Mouse (Mus musculus): Measurements from ENCODE around the gene Edar. TPM values are rescaled to one million over a fixed set of nuclear protein-coding genes. Genes with fewer than 3 reads are reported as not detected.

The Edar gene
- polyA plus RNA-seq, 1 experiment from 2014 or later = 0.06 TPM

DNA sequence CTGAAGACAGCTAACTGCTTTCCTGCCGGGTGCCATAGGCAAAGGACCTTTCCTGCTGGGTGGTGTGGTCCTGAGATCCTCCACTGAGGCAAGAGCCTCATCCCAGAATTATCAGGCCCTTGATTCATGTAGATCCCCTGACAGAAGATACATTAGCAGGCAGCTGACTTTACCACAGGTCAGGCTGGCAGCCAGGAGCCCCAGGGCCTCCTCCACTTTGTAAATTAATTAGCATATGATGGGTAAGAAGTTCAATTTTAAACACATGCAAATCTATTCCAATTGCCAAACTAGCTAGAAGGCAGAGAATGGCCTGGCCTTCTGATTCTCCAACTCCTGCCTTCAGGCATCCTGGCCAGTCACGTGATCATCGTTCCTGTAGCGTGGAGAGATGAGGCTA lies 56.2 kb downstream of the Edar start:
- no peak overlapping the region for H3K4me2 ChIP-seq
- H3K27ac ChIP-seq (replicated peaks) = no peak overlapping the region
- H3K4me3 ChIP-seq (replicated peaks) = no peak overlapping the region
- no peaks in the 10 kb centered on the region for H3K36me3 ChIP-seq
- H3K4me1 ChIP-seq = no peaks in the 10 kb centered on the region
- H3K27me3 ChIP-seq (replicated peaks) = no peaks in the 10 kb centered on the region
- no peaks in the 10 kb centered on the region for H3K9me3 ChIP-seq (replicated peaks)
- WGBS = 56% methylated on average over 4 of the region's 4 CpGs
- ATAC-seq (ENCODE audit: low FRiP score) = no peak
- no peak overlapping the region for H3K9ac ChIP-seq (replicated peaks)

DNA sequence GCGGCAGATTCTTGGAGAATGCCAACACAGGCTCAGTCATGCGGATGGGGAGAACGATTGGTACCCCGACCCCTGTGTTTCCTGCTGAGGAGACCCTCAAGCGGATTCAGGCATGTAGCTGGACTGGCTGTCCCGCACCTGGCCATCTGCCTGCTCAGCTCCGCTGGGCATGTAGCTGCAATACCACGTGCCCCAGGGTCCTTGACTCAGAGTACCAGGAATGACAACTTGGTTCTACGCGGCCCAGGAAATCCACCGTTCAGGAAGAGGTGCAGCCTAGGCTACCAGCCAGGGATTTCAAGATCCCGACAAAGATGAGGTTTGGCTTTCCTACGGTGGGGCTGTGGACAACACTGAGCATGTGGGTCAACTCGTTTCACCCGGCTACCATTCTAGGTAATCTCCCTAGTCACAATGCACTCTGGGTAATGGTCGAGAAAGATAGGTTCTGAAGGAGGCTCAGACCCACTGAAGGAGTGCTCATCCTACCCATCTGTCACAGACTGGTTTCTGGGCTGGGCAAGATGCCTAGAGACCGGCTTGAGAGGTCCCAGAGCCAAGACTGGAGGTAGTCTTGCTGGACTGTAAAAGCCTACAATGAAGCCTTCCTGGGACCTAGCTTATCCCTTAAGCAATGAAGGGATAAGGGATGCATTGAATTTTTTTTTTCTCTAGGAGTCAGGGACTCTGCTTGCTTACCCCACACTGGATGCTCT lies 56.8 kb downstream of the Edar start:
- no peak for ATAC-seq (ENCODE audit: low FRiP score)
- Histone ChIP-seq H3K4me3 (replicated peaks) (no peak overlapping the region), H3K4me2 (no peak overlapping the region), H3K27me3 (replicated peaks) (no peaks in the 10 kb centered on the region), H3K27ac (replicated peaks) (no peak overlapping the region), H3K9me3 (replicated peaks) (no peaks in the 10 kb centered on the region), H3K4me1 (no peaks in the 10 kb centered on the region), H3K36me3 (no peaks in the 10 kb centered on the region), H3K9ac (replicated peaks) (no peak overlapping the region)
- WGBS = 91% methylated on average over 17 of the region's 17 CpGs

DNA sequence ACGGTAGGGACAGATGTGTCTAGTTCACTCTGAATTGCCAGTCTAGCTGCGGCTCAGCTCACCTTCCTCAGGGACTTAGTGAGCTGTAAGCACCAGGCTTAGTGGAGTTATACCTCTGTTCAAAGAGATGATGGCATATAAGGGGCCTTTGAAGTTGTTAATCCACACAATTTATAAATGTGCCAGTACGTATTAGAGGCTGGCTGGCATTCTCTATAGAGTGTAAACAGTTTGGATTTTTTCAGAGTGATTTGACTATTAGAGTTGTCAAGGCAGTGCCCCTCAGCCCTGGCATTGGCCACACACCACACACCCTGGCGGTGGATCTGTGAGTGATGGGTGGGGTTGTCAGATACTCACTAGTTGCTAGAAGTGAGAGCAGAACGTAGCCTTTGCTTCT lies 58.9 kb downstream of the Edar start:
- ATAC-seq (ENCODE audit: low FRiP score) = no peak
- no peak overlapping the region for H3K27ac ChIP-seq (replicated peaks)
- H3K36me3 ChIP-seq = no peaks in the 10 kb centered on the region
- H3K9ac ChIP-seq (replicated peaks) = no peak overlapping the region
- 90% methylated on average over 5 of the region's 5 CpGs for WGBS
- no peaks in the 10 kb centered on the region for H3K4me1 ChIP-seq
- H3K27me3 ChIP-seq (replicated peaks) = no peaks in the 10 kb centered on the region
- H3K4me3 ChIP-seq (replicated peaks) = no peak overlapping the region
- no peaks in the 10 kb centered on the region for H3K9me3 ChIP-seq (replicated peaks)
- H3K4me2 ChIP-seq = no peak overlapping the region

DNA sequence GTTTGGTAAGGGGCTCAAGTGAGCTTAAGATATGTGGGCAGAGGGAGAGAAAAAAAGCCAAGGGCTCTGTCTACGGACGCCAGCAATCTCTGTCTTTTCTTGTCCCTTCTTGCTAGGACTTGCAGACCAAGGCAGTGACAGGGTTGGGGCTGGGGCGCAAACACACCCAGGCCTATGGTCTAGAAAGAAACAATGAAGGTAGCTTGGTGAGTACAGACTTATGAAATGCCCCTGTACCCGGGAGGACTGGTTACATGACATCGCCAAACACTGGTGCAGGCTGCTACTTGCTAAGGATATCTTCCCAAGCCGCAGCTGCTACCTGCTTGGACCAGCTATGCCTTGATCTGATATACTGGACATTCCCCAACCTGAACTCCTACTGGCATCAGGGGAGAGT lies 60.9 kb downstream of the Edar start:
- Histone ChIP-seq H3K4me3 (replicated peaks) (no peak overlapping the region), H3K4me1 (no peaks in the 10 kb centered on the region), H3K4me2 (no peak overlapping the region), H3K27ac (replicated peaks) (no peak overlapping the region), H3K36me3 (no peaks in the 10 kb centered on the region), H3K27me3 (replicated peaks) (no peaks in the 10 kb centered on the region), H3K9me3 (replicated peaks) (no peaks in the 10 kb centered on the region), H3K9ac (replicated peaks) (no peak overlapping the region)
- no peak for ATAC-seq (ENCODE audit: low FRiP score)
- WGBS = 90% methylated on average over 6 of the region's 6 CpGs

DNA sequence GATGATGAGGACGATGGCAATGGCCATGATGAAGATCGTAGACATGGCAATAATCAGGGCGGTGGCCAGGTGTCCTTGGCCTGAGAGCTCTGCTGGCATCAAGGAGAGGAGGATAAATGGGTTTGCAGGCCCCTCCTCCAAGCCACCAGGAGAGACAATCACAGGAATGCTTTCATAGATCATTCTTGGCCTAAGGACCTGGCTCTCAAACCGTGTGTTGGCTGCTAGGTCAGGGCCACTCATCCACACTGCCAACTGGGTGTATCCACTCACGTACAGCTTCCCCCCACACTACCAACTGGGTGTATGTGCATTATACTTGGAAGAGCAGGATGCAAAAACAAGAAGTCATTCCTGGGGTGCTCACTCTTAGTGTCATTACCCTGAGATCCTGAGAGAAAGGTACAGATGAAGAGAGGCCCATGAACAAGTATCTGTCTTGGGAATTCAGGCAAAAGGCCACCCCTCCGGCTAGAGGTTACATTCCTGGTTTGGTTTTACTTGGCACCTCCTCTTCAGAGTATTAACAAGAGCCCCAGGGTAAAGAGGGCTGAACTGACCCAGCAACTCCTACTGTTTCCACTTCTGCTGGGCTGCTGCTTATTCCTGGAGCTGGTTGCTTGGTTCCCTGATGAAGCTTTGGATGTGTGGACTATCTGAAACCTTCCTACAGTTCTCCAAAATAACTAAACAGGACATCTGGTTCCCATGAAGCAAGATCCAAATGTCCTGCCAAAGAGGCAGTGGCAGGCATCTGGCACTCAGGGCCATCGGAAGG lies 64.8 kb downstream of the Edar start:
- WGBS = 92% methylated on average over 7 of the region's 7 CpGs
- no peaks in the 10 kb centered on the region for H3K4me1 ChIP-seq
- no peaks in the 10 kb centered on the region for H3K27me3 ChIP-seq (replicated peaks)
- no peaks in the 10 kb centered on the region for H3K9me3 ChIP-seq (replicated peaks)
- no peak for ATAC-seq (ENCODE audit: low FRiP score)
- no peak overlapping the region for H3K4me2 ChIP-seq
- no peak overlapping the region for H3K27ac ChIP-seq (replicated peaks)
- H3K9ac ChIP-seq (replicated peaks) = no peak overlapping the region
- no peak overlapping the region for H3K4me3 ChIP-seq (replicated peaks)
- no peaks in the 10 kb centered on the region for H3K36me3 ChIP-seq

DNA sequence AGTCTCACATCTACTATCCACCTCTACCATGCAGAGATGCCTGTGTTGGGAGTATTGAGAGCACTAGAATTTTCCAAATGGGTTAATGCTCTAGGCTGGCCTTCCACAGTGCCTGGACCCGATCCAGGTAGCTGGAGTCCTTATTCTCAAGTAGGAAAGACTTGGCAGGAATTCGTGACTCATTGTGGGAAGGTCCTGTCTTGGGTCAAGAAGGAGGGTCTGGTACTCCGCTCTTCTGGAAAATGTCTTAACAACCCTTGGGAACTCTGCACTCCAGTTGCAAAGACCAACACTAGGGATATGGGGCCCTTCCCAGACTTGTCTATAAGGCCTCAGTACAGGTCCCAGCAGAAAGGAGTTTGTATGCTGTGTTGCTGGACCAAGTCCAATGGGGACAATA lies 66.6 kb downstream of the Edar start:
- no peaks in the 10 kb centered on the region for H3K9me3 ChIP-seq (replicated peaks)
- WGBS = 76% methylated on average over 3 of the region's 3 CpGs

DNA sequence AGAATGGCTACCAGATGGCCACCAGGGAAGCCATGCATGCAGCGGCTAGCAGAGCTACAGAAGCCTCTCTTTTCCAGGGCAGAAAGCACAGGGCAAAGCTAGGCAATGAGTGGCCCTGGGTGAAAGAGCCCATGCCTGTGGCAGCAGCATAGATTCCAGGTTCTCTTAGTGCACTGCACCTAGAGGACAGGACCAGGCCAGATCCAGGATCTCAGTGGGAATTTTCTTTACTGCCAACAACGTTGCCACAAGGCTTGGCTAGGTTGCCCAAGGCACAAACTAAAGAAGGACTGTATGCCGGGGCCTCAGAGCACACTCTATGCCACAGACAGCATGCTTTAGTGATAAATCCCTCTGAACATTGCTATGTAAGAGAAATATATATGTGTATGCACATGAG lies 69.1 kb downstream of the Edar start:
- Histone ChIP-seq H3K36me3 (no peaks in the 10 kb centered on the region), H3K9ac (replicated peaks) (no peak overlapping the region), H3K27me3 (replicated peaks) (no peaks in the 10 kb centered on the region), H3K4me3 (replicated peaks) (no peak overlapping the region), H3K27ac (replicated peaks) (no peak overlapping the region), H3K4me2 (no peak overlapping the region), H3K9me3 (replicated peaks) (no peaks in the 10 kb centered on the region), H3K4me1 (peaks cover 8% of the 10 kb centered on the region)
- no peak for ATAC-seq (ENCODE audit: low FRiP score)
- 90% methylated on average over 3 of the region's 3 CpGs for WGBS

More for the DNA sequence above, 66.6 kb downstream of the Edar start:
- no peak overlapping the region for H3K4me2 ChIP-seq
- H3K36me3 ChIP-seq = no peaks in the 10 kb centered on the region
- H3K4me3 ChIP-seq (replicated peaks) = no peak overlapping the region
- no peaks in the 10 kb centered on the region for H3K27me3 ChIP-seq (replicated peaks)
- no peak for ATAC-seq (ENCODE audit: low FRiP score)
- H3K27ac ChIP-seq (replicated peaks) = no peak overlapping the region
- no peaks in the 10 kb centered on the region for H3K4me1 ChIP-seq
- H3K9ac ChIP-seq (replicated peaks) = no peak overlapping the region

DNA sequence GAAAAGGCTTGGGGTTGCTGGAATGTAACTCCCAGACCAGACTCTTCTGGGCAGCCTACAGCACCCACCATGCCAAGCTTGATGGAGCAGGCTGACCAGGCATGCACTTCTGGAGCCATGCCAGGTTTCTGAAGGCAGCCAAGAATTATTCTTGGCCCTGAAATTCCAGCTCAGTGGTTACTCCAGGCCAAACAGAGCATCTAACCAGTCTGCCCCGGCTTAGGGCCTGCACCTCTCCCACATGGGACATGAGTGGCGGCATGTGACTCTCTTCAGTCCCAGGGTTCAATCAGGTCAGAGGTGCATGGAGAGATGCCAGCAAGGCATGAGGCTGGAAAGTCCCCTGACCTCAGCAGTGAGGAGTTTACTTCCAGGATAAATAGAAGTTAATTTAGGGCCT lies 70.7 kb downstream of the Edar start:
- H3K36me3 ChIP-seq = no peaks in the 10 kb centered on the region
- no peak overlapping the region for H3K27ac ChIP-seq (replicated peaks)
- H3K9ac ChIP-seq (replicated peaks) = no peak overlapping the region
- no peak overlapping the region for H3K4me2 ChIP-seq
- no peak overlapping the region for H3K4me3 ChIP-seq (replicated peaks)
- 81% methylated on average over 2 of the region's 2 CpGs for WGBS
- peaks cover 13% of the 10 kb centered on the region for H3K4me1 ChIP-seq
- H3K9me3 ChIP-seq (replicated peaks) = no peaks in the 10 kb centered on the region
- no peaks in the 10 kb centered on the region for H3K27me3 ChIP-seq (replicated peaks)
- ATAC-seq (ENCODE audit: low FRiP score) = no peak

DNA sequence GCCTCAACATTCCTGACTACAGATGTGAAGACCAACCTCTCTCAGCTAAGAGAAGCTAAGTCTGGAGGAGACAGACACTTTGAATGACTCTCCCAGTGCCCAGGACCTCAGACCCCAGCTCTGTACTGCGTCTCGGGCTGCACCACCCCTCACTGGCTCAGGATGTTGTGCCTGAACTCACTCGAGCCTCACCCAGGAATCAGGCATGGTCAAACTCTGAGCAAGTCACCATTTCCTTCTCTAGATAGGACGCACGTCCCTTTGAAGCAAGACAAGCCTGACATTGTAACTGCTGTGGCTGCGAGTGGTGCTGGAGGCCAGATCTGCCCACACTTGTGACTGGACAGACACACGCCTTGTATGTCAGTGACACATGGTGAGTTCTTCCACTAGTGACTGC lies 73.5 kb downstream of the Edar start:
- WGBS = 52% methylated on average over 7 of the region's 7 CpGs

DNA sequence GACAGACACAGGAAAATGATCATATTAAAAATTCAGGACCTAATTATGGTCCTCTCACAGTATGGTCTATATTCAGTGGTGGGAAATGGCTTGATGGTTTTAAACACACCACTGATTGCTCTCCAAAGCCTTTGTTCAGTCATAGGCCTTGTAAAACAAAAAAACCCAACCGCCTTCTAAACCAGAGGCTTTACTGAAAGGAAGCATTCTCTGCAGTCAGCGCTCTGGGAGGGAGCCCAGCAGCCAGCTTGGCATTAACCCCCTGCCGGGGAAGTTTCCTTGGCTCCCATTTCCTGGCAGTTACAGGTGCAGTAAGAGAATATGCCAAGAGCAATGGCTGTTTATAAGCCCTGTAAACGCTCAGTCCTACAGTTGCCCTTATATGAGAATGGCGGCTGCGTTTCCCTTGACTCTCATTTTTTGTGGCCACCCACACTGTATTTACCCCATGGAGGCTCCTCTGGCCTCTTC lies 74.0 kb downstream of the Edar start:
- H3K9ac ChIP-seq (replicated peaks) = no peak overlapping the region
- ATAC-seq (ENCODE audit: low FRiP score) = peak; percentile 68

More for the DNA sequence above, 73.5 kb downstream of the Edar start:
- ATAC-seq (ENCODE audit: low FRiP score) = 0 out of 2 replicates have a peak, but pooled peaks have one; percentile 21
- Histone ChIP-seq H3K9ac (replicated peaks) (no peak overlapping the region), H3K27ac (replicated peaks) (peak overlapping the region; percentile 76), H3K4me1 (peaks cover 13% of the 10 kb centered on the region), H3K9me3 (replicated peaks) (no peaks in the 10 kb centered on the region), H3K27me3 (replicated peaks) (no peaks in the 10 kb centered on the region), H3K4me2 (no peak overlapping the region), H3K36me3 (no peaks in the 10 kb centered on the region), H3K4me3 (replicated peaks) (no peak overlapping the region)

DNA sequence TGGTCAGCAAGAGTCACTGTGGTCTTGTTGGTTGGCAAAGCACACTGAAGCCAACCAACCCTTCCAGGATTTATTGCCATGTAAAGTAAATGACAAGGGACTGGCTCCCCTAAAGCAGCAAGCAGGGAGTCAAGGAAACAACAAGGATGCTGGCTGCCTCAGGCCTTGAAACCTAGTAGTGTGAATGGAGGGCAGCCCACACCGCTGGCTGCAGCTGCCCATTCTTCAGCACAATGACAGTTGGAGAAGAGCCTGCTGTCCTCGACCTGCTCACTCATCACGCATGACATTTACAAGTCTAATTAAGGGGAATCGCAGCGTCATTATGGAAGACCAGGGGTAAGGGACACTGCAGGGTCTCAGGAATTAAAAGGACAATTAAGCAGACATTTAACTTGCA lies 74.5 kb downstream of the Edar start:
- Histone ChIP-seq H3K4me1 (peaks cover 13% of the 10 kb centered on the region), H3K4me2 (no peak overlapping the region), H3K9ac (replicated peaks) (no peak overlapping the region), H3K9me3 (replicated peaks) (no peaks in the 10 kb centered on the region), H3K4me3 (replicated peaks) (no peak overlapping the region), H3K27ac (replicated peaks) (peak overlapping the region; percentile 76), H3K36me3 (no peaks in the 10 kb centered on the region), H3K27me3 (replicated peaks) (no peaks in the 10 kb centered on the region)
- ATAC-seq (ENCODE audit: low FRiP score) = peak; percentile 82
- 4% methylated on average over 5 of the region's 5 CpGs for WGBS

More for the DNA sequence above, 74.0 kb downstream of the Edar start:
- Histone ChIP-seq H3K9me3 (replicated peaks) (no peaks in the 10 kb centered on the region), H3K4me2 (no peak overlapping the region), H3K27ac (replicated peaks) (peak overlapping the region; percentile 76), H3K27me3 (replicated peaks) (no peaks in the 10 kb centered on the region), H3K4me1 (peaks cover 13% of the 10 kb centered on the region), H3K4me3 (replicated peaks) (no peak overlapping the region), H3K36me3 (no peaks in the 10 kb centered on the region)
- WGBS = 8% methylated on average over 6 of the region's 6 CpGs

DNA sequence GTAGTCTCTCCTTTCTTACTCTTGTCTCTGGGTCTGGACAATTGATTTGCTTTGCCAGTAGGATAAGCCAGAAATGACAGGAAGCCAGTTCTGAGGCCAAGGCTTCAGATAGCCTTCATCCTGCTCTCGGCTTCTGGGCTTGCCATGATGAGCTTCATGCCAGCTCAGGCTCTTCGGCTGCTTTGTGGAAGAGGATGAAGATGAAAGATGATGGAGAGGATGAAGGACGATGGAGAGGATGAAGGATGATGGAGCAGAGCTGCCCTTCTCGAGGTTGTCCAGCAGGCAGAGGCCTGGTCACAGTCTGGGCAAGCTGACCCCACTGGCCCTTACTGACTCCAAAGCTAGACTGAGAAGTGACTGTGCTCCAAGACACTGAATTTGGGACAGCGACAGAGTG lies 75.3 kb downstream of the Edar start:
- WGBS = 94% methylated on average over 5 of the region's 5 CpGs
- H3K9ac ChIP-seq (replicated peaks) = no peak overlapping the region
- H3K4me1 ChIP-seq = peaks cover 13% of the 10 kb centered on the region
- H3K36me3 ChIP-seq = no peaks in the 10 kb centered on the region
- H3K9me3 ChIP-seq (replicated peaks) = no peaks in the 10 kb centered on the region
- H3K27ac ChIP-seq (replicated peaks) = 0 out of 2 replicates have a peak overlapping the region, but pooled peaks have one; percentile 76
- no peak overlapping the region for H3K4me2 ChIP-seq
- H3K27me3 ChIP-seq (replicated peaks) = no peaks in the 10 kb centered on the region
- ATAC-seq (ENCODE audit: low FRiP score) = no peak
- H3K4me3 ChIP-seq (replicated peaks) = no peak overlapping the region
